Mouse (Mus musculus) monocyte, adult 2 months (primary cell): ENCODE data around the gene Cacna1h.

Experiments
- DNase-seq, 2 experiments: peaks; one replicate each; pipeline ENCODE4 v3.0.0; 2022; ENCODE audit warnings: low spot score in 2 of 2, low read depth in 1 of 2

Cacna1h gene

DNA sequence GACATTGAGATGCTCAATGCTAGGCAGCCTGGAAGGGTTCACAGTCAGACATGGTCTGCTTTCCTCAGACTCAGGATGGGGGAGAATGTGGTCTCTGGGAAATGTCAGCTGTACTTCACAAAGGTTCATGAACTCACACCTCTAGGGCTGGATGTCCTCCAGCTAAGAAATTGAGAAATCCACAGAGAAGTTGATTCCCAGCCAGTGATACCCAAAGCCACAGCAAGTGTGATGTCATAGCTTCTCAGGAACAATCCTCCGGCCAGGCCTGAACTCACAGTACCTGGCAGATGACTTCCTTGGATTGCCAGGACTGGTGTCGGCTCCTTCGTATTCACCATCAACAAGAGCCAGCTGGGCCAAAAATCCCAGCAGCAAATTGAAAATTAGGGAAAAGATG, 12.3 kb upstream of the Cacna1h start:
- no peak for DNase-seq

DNA sequence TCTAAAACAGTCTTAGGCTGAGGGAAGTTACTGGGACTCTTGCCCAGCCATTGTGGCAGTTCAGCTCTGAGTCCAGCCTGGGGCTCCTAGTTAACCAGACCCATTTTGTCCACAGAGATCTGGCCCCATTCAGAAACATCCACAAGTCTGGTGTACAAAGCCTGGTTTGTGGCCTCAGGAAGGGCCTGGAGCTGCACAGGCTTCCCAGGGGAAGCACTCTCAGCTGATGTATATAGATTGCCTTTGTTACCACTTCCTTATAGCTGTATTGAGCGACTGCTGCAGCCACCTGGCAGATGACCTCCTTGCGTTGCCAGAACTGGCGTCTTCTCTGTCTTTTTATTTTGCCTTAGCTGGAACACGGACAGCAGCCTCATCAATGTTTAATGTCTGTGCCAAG, 11.5 kb upstream of the Cacna1h start:
- no peak for DNase-seq

DNA sequence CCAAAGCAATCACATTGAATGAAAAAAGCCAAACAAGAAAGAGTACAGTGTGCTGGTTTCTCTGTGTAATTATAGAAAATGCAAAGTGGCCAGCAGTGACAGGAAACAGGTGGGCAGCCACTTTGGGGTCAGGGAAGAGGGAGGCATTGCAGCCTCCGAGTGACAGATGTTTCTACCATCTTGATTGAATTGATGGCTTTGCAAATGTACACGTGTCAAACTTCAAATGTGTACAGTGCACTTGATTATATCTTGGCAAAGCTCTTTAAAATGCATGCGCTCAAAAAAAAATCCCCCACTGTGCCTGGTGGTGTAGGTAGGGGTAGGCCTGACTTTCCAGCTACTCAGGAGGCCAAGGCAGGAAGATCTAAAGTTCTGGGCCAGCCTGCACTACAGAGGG, 9.3 kb upstream of the Cacna1h start:
- no peak for DNase-seq

DNA sequence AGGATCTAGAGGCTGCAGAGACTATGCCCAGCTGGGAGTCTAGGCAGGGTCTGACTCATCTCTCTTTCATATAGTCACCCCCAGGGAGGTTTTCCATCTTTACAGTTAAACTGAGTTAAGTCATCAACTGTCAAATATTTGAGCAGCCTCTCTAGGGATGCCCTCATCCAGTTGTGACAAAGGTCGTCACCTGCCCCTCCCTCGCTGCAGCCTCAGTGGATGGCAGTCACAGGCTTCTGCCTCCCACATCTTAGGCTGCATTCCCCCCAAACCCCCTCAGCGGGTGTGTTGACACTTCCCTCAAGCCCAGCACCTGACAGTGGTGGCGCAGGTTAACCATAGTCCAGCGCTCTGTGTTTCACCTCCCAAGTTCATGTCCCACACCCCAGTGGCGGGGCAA, 7.8 kb upstream of the Cacna1h start:
- no peak for DNase-seq

DNA sequence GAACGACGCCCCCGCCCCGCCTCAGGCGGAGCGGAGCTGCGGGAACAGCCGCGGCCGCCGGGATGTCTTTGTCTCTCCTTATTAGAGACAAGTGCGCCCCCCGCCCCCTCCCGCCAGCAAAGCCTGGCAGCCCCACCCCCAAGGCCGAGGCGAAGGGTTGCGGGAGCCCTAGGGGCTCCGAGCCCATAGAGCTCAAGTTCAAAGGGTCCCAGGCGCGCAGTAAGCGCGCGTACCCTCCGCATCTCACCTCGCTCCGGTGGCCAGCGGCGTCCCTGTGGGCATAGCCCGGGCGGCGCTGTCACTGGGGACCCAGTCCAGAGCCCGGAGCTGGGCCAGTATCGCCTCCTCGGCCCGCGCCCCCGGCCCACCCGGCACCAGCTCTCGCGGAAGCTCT, 363 bp downstream of the Cacna1h start:
- DNase-seq, result no peak

DNA sequence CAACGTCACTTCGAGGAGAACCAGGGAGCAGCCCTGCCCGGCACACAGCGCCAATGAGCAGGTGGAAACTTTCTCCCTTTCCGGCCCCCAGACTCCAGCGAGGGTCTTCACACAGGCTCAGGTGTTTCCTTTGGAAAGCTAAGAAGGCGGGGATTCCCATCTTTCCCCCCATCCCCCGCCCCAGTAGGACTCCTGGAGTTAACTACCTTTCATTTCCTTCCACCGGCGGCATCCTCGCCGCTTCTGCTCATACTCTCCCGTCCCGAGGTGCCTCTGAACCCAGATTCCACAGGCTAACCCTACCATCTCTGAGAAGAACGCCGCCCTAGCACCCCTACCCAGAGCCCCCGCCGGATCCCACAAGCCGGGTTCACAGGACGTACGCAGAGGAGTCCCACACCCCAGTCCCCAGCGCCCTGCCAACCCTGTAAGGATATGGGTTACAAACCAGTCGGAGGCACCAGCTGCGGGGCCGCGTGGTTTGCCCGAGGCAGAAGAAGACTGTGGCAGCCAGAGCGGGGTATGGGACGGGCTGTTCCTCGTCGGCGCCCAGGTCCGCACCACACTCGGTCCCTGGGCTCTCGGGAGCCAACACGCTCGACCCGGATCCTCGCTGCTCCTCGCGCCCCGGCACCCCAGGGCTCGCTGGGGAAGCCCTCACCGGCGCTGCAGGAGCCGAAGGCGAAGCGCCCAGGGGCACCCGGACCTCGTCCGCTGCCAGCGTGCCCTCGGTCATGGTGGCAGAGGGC, 976 bp downstream of the Cacna1h start:
- no peak for DNase-seq

DNA sequence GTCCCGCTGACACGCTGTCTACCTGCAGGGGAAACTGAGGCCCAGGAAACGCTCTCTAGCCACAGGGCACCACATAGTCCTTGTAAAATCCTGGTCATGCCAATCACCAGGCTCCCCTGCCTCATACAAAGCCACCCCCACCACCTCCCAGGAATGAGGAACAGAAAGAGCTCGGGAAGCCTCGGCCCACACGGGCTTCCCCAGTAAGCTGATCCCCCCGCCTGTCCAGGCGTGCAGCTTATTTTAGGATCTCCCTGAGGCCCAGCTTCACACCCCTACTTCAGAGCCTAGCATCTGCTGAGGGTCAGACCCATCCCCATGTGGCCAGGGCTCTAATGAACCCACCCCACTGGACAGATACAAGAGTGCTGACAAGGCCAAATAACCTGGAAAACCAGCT, 3.0 kb downstream of the Cacna1h start:
- DNase-seq, result no peak

DNA sequence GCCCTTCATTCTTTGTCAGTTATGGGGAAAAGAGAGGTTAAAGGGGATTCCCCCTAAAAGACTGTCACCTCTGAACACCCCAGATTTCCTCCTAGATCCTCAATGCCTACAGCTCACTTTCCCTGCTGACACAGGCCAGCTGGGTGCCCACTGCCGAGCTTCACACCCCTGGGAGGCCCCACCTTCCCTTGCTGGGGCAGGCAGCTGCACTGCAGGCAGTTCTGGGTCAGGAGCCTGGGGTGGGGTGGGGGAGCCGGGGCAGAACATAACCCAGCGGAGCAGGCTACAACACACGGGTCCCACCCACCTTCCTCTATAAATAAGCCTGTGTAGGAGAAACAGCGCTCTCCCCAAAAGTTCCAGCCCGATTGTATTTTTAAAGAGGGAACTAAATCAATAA, 3.7 kb downstream of the Cacna1h start:
- DNase-seq, result no peak

DNA sequence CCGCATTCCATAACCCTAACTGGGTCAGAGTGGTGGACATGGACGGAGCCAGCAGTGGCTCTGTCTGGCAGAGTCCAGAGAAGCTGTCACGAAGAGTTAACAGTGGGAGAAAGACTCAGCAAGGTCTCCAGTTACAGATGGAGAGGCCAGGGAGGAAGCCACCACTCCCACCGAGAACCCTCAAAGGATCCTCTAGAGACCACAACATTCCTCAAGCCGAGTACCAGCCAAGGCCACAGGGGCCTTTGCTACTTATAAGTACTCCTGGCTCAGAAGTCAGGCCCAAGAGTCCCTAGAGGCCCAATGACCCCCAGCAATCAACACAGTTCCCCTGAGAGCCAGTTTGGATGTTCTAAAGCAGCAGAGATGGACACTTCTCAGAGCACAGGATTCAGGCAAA, 4.3 kb downstream of the Cacna1h start:
- no peak for DNase-seq

DNA sequence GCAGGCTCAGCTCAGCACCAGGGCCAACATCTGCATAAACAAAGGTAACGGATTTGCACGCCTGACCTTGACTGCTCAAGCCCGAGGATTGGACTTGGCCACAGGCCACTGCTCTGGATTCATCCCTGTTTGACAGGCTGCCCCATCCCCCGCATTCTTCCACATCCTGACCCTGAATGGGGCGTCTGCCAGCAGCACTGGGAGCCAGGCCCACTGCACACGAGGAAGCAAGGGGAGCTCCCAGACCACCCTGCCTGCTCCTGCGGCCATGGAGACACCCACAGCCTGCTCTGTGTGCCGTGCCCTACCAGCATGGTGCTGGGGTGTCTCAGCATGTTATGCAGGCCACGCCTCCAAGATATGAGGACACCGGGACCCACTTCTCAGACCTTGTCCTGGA, 6.1 kb downstream of the Cacna1h start:
- no peak for DNase-seq

DNA sequence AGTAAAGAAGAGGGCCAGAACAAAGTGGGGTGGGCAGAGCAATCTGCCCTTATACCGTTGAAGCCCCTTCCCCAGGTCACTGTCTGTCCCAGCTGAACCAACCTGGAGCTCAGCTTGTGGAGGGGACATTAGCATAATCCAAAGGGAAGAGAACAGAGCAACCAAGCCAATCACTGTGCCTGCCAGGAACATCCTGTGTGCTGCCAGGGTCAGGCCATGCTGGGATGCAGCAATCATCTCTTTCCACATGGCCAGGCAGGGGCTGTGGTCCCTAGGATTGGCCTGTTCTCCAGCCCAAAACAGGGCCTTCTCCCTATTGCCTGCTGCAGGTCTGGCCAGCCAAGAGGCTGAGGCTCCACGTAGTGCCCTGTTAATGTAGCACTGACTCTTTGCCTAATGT, 7.6 kb downstream of the Cacna1h start:
- no peak for DNase-seq

DNA sequence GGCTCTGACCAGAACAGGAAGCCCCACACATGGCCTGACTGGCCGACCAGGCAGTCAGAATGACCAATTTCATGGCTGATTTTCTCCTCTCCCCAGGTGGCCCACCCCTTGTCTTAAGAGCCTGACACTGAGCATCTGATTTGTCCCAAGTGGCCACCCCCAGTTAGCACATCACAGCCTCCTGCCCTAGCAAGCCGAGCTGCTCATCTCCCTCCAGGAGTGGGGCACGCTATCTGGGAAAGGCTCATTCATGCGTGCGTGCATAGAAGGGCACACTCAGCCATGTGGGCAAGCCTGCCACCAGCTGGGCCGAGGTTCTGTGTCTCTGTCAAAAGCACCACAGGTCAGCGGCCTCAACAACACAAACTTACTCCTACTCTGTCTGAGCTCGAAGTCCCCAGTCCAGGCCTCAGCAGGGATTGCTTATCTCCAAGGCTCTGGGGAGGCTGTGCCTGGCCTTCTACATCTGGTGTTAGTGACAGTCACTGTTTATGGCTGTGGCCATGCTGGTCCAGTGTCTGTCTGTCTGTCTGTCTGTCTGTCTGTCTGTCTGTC, 9.0 kb downstream of the Cacna1h start:
- no peak for DNase-seq

DNA sequence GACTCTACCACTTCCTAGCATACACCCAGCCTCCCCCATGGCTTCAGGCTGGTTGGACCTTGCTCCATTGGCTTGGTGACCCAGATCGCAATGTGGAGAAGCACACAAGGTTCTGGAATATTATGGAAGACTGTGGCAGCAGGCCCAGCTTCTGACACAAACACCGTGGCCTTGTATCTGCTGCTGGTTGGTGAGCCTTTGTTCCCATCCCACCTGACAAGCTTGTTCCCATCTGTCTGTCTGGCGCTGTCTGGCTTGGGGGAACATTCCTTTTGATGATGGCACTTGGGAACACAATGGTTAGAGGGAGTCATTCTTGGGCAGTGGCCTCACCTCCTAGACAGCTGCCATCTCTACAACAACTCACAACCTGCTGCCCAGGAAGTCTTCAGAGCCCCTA, 12.6 kb downstream of the Cacna1h start:
- DNase-seq, result no peak

DNA sequence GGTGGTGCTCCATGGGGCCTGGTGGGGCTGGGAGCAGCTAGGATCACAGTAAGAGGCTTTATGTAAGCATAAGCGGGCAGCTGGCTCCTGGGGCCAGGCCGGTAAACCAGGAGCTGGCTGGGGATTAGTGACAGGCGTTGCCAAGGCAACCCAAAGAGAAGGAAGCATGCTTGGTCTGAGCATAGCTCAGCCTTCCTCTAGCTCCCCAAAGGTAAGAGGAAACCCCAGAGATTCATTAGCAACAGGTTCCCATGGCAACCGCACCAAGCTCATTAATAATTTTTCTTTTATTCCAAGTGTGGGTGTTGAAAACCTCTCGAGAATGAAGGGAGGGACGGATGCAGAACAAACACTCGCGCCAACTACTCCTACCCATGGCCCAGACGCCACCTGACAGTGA, 14.7 kb downstream of the Cacna1h start:
- DNase-seq, result no peak

DNA sequence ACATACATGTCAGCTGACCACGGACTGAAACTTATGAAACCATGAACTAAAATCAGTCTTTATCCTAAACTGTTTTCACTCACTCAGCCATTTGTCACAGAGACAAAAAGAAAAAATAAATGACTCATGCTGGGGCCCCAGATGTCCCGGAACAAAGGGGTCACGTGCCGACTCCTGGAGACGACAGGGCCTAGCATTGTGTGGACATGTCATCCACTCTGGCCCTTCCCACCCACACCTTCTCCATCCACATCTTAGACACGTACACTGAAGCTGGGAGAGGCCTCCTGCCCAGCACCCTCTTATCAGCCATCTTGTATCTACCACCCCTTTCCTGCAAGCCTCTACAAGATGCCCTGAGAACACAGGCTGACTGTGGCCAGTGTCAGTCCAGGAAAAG, 15.6 kb downstream of the Cacna1h start:
- DNase-seq, result no peak

DNA sequence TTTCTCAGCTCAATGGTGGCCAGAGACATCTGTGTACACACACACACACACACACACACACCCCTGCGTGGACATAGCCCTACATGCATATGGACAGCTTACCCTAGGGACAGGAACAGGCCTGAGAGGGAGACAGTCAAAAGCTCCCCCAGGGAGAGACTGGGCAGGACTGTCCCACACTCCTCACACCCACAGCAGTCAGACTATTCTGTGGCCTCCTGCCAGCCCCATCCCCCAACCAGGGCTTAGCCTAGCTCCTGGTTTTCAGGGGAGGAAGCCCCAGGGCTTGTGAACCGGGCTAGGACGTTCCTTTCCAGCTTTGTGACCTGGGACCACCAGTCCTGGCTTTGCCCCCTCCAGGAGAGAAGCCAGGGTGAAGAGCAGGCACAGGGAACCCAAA, 17.4 kb downstream of the Cacna1h start:
- no peak for DNase-seq

DNA sequence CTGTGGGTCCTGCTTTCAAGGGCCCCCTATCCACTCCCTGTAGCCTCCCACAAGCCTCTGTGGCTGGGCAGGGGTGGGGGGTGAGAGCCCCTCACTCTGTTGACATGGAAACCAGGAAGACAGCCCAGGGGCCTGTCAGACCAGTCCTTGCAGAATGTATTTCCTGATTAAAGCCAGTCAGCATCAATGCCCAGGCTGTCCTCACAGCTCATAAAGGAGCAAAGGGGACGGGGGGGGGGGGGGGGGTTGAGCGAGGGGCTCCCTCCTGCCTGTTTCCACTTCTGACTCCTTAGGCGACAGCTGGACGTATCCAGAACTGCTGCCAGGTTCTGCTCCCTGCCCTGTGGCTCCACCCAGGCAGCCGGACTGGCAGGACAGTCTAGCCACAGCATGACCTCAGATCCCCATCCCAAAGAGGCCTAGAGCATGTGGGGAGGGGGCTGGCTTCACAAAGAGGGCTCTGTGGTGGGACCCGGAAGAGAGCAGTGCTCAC, 18.1 kb downstream of the Cacna1h start:
- DNase-seq, result no peak

DNA sequence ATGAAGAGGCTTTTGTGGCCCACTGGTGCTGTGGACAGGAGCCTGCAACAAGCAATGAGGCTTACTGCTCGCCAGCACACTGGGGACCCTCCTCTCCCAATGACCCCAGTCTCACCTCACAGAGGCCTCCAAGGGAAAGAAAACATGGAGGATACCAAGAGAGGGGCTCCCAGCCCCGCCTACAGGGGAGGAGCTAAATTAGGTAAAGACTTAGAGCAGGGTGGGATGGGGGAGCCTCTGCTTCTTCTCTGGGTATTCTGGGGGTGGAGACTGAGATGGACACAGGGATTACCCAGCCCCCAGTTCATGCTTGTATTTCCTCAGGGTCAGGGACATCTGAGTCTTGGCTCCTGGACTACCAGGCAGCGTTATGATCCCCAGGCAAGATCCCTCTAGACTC, 18.7 kb downstream of the Cacna1h start:
- DNase-seq, result no peak

DNA sequence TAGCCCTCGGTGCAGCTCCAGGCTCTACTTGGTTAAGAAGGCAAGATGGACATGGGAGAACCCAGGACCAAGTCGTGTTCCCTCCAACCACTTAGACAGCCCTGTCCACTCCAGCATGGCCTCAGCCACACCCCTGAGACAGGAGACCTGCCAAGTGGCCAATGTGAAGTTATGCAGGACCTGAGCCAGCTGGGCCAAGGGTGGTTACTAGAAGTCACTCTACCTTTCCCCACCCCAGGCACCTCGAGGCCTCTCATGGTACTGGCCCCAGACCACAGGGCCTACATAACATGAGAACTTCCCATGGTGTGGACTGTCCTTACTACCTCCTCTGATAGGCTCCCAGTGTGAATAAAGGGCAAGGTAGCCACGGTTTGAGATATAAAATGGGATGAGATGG, 19.4 kb downstream of the Cacna1h start:
- no peak for DNase-seq

DNA sequence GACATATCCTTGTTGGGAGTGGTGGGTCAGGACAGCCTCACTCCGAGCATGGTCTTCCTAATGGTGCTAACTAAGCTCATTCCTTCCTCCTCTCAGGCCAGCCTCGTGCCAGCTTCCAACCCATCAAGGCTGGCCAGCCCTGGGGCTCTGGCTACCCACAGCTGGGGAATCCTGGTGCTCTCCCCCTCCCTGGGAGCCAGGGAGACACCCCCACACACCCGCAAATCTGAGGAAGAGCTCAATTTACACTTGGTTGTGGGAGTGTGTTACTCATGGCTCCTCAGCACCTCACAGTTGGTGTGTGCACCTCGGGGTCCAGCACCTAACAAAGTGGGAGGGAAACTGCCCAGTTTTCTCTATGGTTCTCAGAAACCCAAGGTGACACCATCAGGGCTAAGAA, 22.3 kb downstream of the Cacna1h start:
- DNase-seq, result no peak

DNA sequence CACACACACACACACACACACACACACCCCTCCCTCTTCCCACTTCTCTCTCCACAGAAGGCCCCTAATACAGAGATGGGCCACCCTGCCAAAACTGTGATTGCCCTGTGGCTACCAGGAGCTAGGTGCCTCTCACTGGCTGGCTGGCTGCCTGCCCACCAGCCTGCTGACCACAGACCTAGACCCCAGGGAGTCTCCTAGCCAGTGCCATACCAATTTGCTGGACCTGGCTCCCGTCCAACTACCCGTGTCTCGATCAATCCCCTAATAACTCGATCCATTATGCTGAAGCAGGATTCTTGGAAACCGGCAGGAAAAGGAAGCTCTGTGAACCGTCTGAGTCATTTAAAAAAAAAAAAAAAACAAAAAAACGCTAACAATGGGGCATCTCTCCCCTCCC, 22.8 kb downstream of the Cacna1h start:
- no peak for DNase-seq

DNA sequence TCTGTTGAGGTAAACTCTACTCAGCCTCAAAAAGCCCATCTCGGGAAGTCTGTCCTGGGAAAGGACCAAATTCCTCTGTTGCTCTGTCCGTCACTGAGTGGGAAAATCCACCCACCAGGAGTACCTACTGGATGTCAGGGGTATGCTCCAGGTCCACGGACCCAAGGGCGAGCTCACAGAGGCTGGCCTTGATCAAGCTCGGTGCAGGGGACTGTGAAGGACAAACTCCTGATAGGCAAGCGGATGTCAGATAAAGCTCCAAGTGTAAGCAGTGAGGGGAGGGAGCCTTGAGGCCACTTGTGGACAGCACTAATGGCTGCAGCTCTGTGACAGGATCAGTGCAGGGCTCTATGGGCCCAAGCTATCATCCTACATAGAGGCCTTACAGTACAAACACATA, 23.4 kb downstream of the Cacna1h start:
- no peak for DNase-seq

DNA sequence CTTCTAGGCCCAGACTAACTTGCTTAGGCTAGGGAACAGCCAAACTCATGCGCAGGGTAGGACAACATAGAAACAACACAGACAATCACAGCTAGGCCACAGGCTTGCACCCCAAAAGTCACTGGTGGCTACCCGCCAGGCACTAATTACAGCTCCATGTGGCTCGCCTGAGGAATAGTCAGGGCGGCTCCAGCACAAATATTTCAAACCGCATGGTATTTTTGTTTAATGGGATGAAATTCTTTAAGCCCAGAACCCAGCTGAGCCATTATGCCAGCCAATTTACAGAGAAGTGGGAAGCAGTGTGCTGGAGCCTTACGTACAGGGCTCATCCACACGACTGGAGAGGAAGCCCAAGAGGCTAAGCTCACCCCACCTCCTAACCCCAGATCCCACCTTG, 24.0 kb downstream of the Cacna1h start:
- no peak for DNase-seq
